Mouse (Mus musculus) heart, embryonic 15.5 days (tissue): ENCODE data around the gene Acp1. TPM values are rescaled to one million over a fixed set of nuclear protein-coding genes. Genes with fewer than 3 reads are reported as not detected.

Source experiments
- ATAC-seq: fragments of 200-750 bp; cut with Nextera tagmentation; replicated peaks from 2 replicates; pipeline ENCODE4 v1.8.0; 2017; ENCODE audit warnings: low read depth, moderate TSS enrichment; ENCODE audit not compliant: insufficient number of reproducible peaks, insufficient read depth, low FRiP score
- H3K27ac ChIP-seq: fragments of 300-500 bp; sonication (generic); 2 replicates; pipeline ENCODE4 v1.5.1; 2015; ENCODE audit warnings: mild to moderate bottlenecking, inconsistent platforms
- H3K27me3 ChIP-seq: fragments of 300-500 bp; sonication (generic); 2 replicates; pipeline ENCODE4 v1.6.1; 2015; ENCODE audit warnings: inconsistent platforms
- H3K36me3 ChIP-seq: fragments of 300-500 bp; sonication (generic); 2 replicates; pipeline ENCODE4 v1.6.1; 2015; ENCODE audit warnings: mild to moderate bottlenecking, inconsistent platforms
- H3K4me1 ChIP-seq: fragments of 300-500 bp; sonication (generic); replicated peaks from 2 replicates; pipeline ENCODE4 v1.6.1; 2015; ENCODE audit warnings: inconsistent platforms
- H3K4me2 ChIP-seq: fragments of 300-500 bp; sonication (generic); 2 replicates; pipeline ENCODE4 v1.6.1; 2015; ENCODE audit warnings: inconsistent platforms, mild to moderate bottlenecking, moderate library complexity
- H3K4me3 ChIP-seq: fragments of 300-500 bp; sonication (generic); 2 replicates; pipeline ENCODE4 v1.5.1; 2015; ENCODE audit warnings: mild to moderate bottlenecking, inconsistent platforms
- H3K9ac ChIP-seq: fragments of 300-500 bp; sonication (generic); 2 replicates; pipeline ENCODE4 v1.6.1; 2015; ENCODE audit warnings: mild to moderate bottlenecking, inconsistent platforms
- H3K9me3 ChIP-seq: fragments of 300-500 bp; sonication (generic); replicated peaks from 2 replicates; pipeline ENCODE4 v1.6.1; 2016; ENCODE audit warnings: inconsistent platforms
- WGBS: fragments of 180-500 bp; shearing (Covaris S2); methylation state at CpG from one replicate; pipeline ENCODE4 v1.1.7; 2015; ENCODE audit warnings: mixed read lengths; 5-methylcytosine and 5-hydroxymethylcytosine counted together
- polyA plus RNA-seq: library from polyadenylated mRNA; unstranded; fragments of >200 nt; fragmentation: Nextera tagmentation; extraction: Ambion mirVana; gene quantifications from 2 replicates; pipeline ENCODE4 v1.2.1, GENCODE M21; 2015

The Acp1 gene
- polyA plus RNA-seq, 1 experiment from 2014 or later = 88.4 TPM

GRCm38 (mm10) chr12:30908658-30909057 is 2.7 kb downstream of the Acp1 start:
- no peak overlapping the region for H3K4me3 ChIP-seq
- H3K4me2 ChIP-seq = no peak overlapping the region
- no peaks in the 10 kb centered on the region for H3K27me3 ChIP-seq
- no peak overlapping the region for H3K27ac ChIP-seq
- ATAC-seq = no peak
- 91% methylated on average over 1 of the region's 1 CpGs for WGBS
- H3K9me3 ChIP-seq = no peaks in the 10 kb centered on the region
- H3K9ac ChIP-seq = no peak overlapping the region
- H3K4me1 ChIP-seq = peaks cover 7% of the 10 kb centered on the region
- H3K36me3 ChIP-seq = peaks cover 2% of the 10 kb centered on the region; the same call in 1 of the 2 replicates

GRCm38 (mm10) chr12:30897039-30897438 is 14.3 kb downstream of the Acp1 start:
- H3K36me3 ChIP-seq = 0 out of 2 replicates have a peak, but pooled peaks cover 2% of the 10 kb centered on the region

GRCm38 (mm10) chr12:30891438-30891837 is 20.0 kb downstream of the Acp1 start:
- H3K36me3 ChIP-seq = no peaks in the 10 kb centered on the region
- WGBS = 77% methylated on average over 7 of the region's 7 CpGs
- ATAC-seq = no peak
- H3K27ac ChIP-seq = no peak overlapping the region
- peaks cover 13% of the 10 kb centered on the region for H3K27me3 ChIP-seq
- H3K9me3 ChIP-seq = no peaks in the 10 kb centered on the region
- no peak overlapping the region for H3K4me3 ChIP-seq
- H3K4me2 ChIP-seq = no peak overlapping the region
- no peak overlapping the region for H3K9ac ChIP-seq
- H3K4me1 ChIP-seq = no peaks in the 10 kb centered on the region

More at GRCm38 (mm10) chr12:30897039-30897438, 14.3 kb downstream of the Acp1 start:
- Histone ChIP-seq H3K9ac (no peak overlapping the region), H3K4me3 (no peak overlapping the region), H3K27me3 (no peaks in the 10 kb centered on the region), H3K4me2 (no peak overlapping the region), H3K9me3 (no peaks in the 10 kb centered on the region), H3K4me1 (no peaks in the 10 kb centered on the region), H3K27ac (no peak overlapping the region)
- no peak for ATAC-seq
- WGBS = 88% methylated on average over 4 of the region's 4 CpGs

GRCm38 (mm10) chr12:30890067-30890466 is 21.3 kb downstream of the Acp1 start:
- Histone ChIP-seq H3K27ac (no peak overlapping the region), H3K4me1 (no peaks in the 10 kb centered on the region), H3K36me3 (no peaks in the 10 kb centered on the region), H3K9me3 (no peaks in the 10 kb centered on the region), H3K4me3 (no peak overlapping the region), H3K9ac (no peak overlapping the region), H3K4me2 (no peak overlapping the region), H3K27me3 (peaks cover 24% of the 10 kb centered on the region)
- ATAC-seq = no peak
- WGBS = 32% methylated on average over 5 of the region's 5 CpGs

- H3K4me2 ChIP-seq = no peak overlapping the region
- WGBS = 66% methylated on average over 4 of the region's 4 CpGs
- H3K36me3 ChIP-seq = no peaks in the 10 kb centered on the region
- H3K9ac ChIP-seq = no peak overlapping the region
- peaks cover 14% of the 10 kb centered on the region for H3K4me1 ChIP-seq
- ATAC-seq = no peak
- no peaks in the 10 kb centered on the region for H3K9me3 ChIP-seq
- H3K27me3 ChIP-seq = peaks cover 45% of the 10 kb centered on the region
- H3K27ac ChIP-seq = no peak overlapping the region
- H3K4me3 ChIP-seq = no peak overlapping the region
Measured at GRCm38 (mm10) chr12:30888003-30888402, 23.4 kb downstream of the Acp1 start.

DNA sequence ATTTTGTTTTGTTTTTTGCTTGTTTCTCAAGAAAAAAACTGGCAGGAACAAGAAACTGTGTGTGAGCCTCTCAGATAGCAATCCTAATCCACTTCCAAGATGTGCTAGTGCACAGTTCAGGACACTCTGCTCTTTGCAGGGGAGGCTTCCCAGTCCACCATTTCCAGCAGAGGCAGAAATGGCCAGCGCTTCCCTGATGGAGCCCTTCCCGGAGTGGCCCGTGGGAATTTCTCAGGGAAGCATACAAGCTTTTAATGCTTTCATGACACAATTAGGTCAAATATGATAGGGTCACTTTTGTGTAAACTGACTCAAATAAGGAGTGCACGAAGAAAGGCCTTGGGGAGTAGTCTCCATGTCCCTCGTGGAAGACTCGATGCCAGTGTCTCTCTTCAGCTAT is 25.5 kb downstream of the Acp1 start:
- no peaks in the 10 kb centered on the region for H3K9me3 ChIP-seq
- peaks cover 14% of the 10 kb centered on the region for H3K4me1 ChIP-seq
- H3K36me3 ChIP-seq = no peaks in the 10 kb centered on the region
- H3K4me2 ChIP-seq = no peak overlapping the region
- H3K9ac ChIP-seq = no peak overlapping the region
- H3K27me3 ChIP-seq = peaks cover 59% of the 10 kb centered on the region
- no peak overlapping the region for H3K27ac ChIP-seq
- no peak overlapping the region for H3K4me3 ChIP-seq
- ATAC-seq = no peak
- WGBS = 72% methylated on average over 6 of the region's 6 CpGs

- ATAC-seq = no peak
- H3K36me3 ChIP-seq = no peaks in the 10 kb centered on the region
- no peak overlapping the region for H3K27ac ChIP-seq
- 9% methylated on average over 39 of the region's 39 CpGs for WGBS
- no peak overlapping the region; the same call in 1 of the 2 replicates for H3K9ac ChIP-seq
- H3K4me3 ChIP-seq = peak overlapping the region; percentile 56
- peaks cover 66% of the 10 kb centered on the region for H3K27me3 ChIP-seq
- peaks cover 14% of the 10 kb centered on the region for H3K4me1 ChIP-seq
- no peaks in the 10 kb centered on the region for H3K9me3 ChIP-seq
- H3K4me2 ChIP-seq = peak overlapping the region; percentile 95
Measured at GRCm38 (mm10) chr12:30884622-30885230, 26.7 kb downstream of the Acp1 start.

GRCm38 (mm10) chr12:30883986-30884621 is 27.3 kb downstream of the Acp1 start, which contains the start of gene Alkal2:
Gene Alkal2, plus strand, starts transcription at chr12:30884322.
- 2% methylated on average over 58 of the region's 58 CpGs for WGBS
- ATAC-seq = 0 out of 2 replicates have a peak, but pooled peaks have one; percentile 35

GRCm38 (mm10) chr12:30883592-30883985 is 27.8 kb downstream of the Acp1 start:
- peaks cover 68% of the 10 kb centered on the region for H3K27me3 ChIP-seq
- WGBS = 17% methylated on average over 4 of the region's 4 CpGs
- H3K4me3 ChIP-seq = peak overlapping the region; percentile 56
- H3K4me1 ChIP-seq = peaks cover 14% of the 10 kb centered on the region
- H3K9ac ChIP-seq = no peak overlapping the region
- H3K36me3 ChIP-seq = no peaks in the 10 kb centered on the region
- no peak for ATAC-seq
- peak overlapping the region; percentile 95 for H3K4me2 ChIP-seq
- H3K9me3 ChIP-seq = no peaks in the 10 kb centered on the region
- no peak overlapping the region for H3K27ac ChIP-seq

More at GRCm38 (mm10) chr12:30883986-30884621, 27.3 kb downstream of the Acp1 start, which contains the start of gene Alkal2:
- H3K4me2 ChIP-seq = peak within 1 kb of the TSS; percentile 95
- peaks cover 67% of the 10 kb centered on the region for H3K27me3 ChIP-seq
- H3K36me3 ChIP-seq = no peaks in the 10 kb centered on the region
- H3K4me3 ChIP-seq = peak within 1 kb of the TSS; percentile 56
- no peak within 1 kb of the TSS; the same call in 1 of the 2 replicates for H3K9ac ChIP-seq
- H3K9me3 ChIP-seq = no peaks in the 10 kb centered on the region
- no peak within 1 kb of the TSS for H3K27ac ChIP-seq
- H3K4me1 ChIP-seq = peaks cover 14% of the 10 kb centered on the region

- Histone ChIP-seq H3K27me3 (peaks cover 39% of the 10 kb centered on the region), H3K4me1 (peaks cover 10% of the 10 kb centered on the region), H3K4me3 (no peak overlapping the region), H3K4me2 (no peak overlapping the region), H3K36me3 (no peaks in the 10 kb centered on the region), H3K9ac (no peak overlapping the region), H3K27ac (no peak overlapping the region), H3K9me3 (no peaks in the 10 kb centered on the region)
- WGBS = 67% methylated on average over 6 of the region's 6 CpGs
- no peak for ATAC-seq
Measured at GRCm38 (mm10) chr12:30879447-30879846, 31.9 kb downstream of the Acp1 start.

- Histone ChIP-seq H3K4me3 (no peak overlapping the region), H3K27me3 (no peaks in the 10 kb centered on the region), H3K4me2 (no peak overlapping the region), H3K4me1 (peaks cover 9% of the 10 kb centered on the region), H3K27ac (no peak overlapping the region), H3K36me3 (no peaks in the 10 kb centered on the region), H3K9ac (no peak overlapping the region), H3K9me3 (no peaks in the 10 kb centered on the region)
- WGBS = 75% methylated on average over 4 of the region's 4 CpGs
- no peak for ATAC-seq
Measured at GRCm38 (mm10) chr12:30865781-30866180, 45.6 kb downstream of the Acp1 start.
